Mouse (Mus musculus) bone marrow macrophage, adult 2 months (primary cell): ENCODE measurements at regions not wholly inside any gene's neighbourhood (a gene's known extent, or its start where the extent isn't known, plus 50 kb on each side); places are given as distances from the start of the nearest gene placed in this dataset.

Experiments used
- H3K27ac ChIP-seq: 2 replicates; pipeline ENCODE4 v1.5.1; 2012; ENCODE audit warnings: low read depth, low read length; ENCODE audit not compliant: insufficient read depth
- H3K4me1 ChIP-seq: 2 replicates; pipeline ENCODE4 v1.6.1; 2012; ENCODE audit warnings: low read length; ENCODE audit not compliant: control insufficient read depth, insufficient read depth
- H3K4me3 ChIP-seq: 2 replicates; pipeline ENCODE4 v1.5.1; 2012; ENCODE audit warnings: mild to moderate bottlenecking, low read length, moderate library complexity; ENCODE audit not compliant: insufficient read depth
- CTCF ChIP-seq: IDR thresholded peaks from 2 replicates; pipeline ENCODE4 v1.5.1; 2012; ENCODE audit warnings: low read depth, mild to moderate bottlenecking, low read length, moderate library complexity
- POLR2A ChIP-seq: IDR thresholded peaks from 2 replicates; pipeline ENCODE4 v1.6.1; 2012; ENCODE audit warnings: mild to moderate bottlenecking, low read depth, low read length, borderline replicate concordance

DNA sequence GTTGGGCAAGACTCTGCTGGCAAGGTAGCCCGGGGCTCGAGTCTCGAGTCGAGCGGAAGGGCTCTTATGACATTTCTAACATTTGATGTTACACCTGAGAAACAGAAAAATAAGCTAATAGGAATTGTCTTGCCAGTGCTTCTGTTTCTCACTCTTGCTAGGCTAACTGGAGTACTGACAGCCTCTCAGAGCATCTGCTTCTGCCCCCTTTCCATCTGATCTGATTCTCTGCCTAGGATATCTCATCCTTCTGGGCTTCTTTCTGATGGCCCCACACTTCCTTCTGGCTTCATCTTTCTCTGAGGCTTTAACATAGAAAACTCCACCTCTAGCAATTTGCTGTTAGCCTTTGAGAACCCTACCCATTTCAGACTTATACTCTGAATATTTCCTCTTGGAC lies 95.0 kb upstream of the Arhgef9 start:
- Histone ChIP-seq H3K4me3 (no peak overlapping the region), H3K4me1 (no peaks in the 10 kb centered on the region), H3K27ac (no peak overlapping the region)
- TF ChIP-seq POLR2A (no peak), CTCF (no peak)

DNA sequence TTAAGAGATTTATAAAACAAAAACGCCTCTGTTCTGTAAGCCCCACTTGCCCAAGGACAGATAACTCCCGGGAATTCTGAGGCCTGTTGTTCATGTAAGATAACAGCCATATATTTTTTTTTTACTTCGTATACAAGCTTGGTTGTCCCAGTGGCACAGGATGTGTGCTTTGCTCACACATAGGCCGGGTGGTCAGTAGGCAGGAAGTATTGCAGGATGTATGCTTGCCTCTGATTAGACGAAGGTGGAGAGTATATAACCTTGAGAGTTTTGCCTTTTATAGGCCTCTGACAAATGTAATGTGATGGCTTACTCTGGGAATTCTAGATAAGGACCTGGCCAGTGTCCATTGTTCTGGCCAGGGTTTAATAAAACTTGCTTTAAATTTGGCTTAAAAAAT lies 85.4 kb upstream of the Arhgef9 start:
- H3K4me1 ChIP-seq = no peaks in the 10 kb centered on the region
- H3K4me3 ChIP-seq = no peak overlapping the region
- TF ChIP-seq CTCF = no peak
- TF ChIP-seq POLR2A = no peak
- no peak overlapping the region for H3K27ac ChIP-seq

DNA sequence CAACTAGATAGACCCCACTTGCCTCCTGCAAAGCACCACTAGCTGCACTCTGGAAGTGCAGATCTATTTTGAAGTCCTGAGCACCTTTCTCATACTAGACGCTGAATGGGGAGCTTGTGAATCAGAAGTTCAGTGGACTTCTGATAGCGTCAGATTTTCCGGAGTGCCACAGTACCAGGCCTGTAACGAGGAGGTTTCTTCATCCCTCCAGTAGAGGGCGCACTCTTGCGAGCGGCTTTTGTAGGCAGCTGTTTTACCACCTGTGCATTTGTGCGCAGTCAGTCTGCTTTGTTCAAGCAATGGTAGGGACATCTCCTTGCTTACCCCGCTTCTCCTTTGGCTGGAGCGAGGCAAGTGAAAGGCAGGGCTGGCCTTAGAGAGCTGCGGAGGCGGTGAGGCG lies 56.9 kb upstream of the Arhgef9 start:
- no peak overlapping the region for H3K27ac ChIP-seq
- H3K4me1 ChIP-seq = no peaks in the 10 kb centered on the region
- H3K4me3 ChIP-seq = no peak overlapping the region
- no peak for TF ChIP-seq POLR2A
- TF ChIP-seq CTCF = peak; percentile 51; the same call in 1 of the 2 replicates
